Mouse (Mus musculus) cortical plate, adult 2 months (tissue): Measurements from ENCODE around the gene Fgfr1op.

Experiments
- CTCF ChIP-seq: fragments of 200-500 bp; IDR thresholded peaks from 2 replicates; pipeline ENCODE4 v1.5.1; 2011; ENCODE audit warnings: mild to moderate bottlenecking, control low read depth, low read length; ENCODE audit not compliant: insufficient read depth; ENCODE audit errors: extremely low read depth
- POLR2A ChIP-seq: fragments of 200-500 bp; IDR thresholded peaks from 2 replicates; pipeline ENCODE4 v1.6.1; 2011; ENCODE audit warnings: mild to moderate bottlenecking, low read length, control low read depth; ENCODE audit not compliant: insufficient read depth; ENCODE audit errors: extremely low read depth

- no peak for TF ChIP-seq CTCF
- TF ChIP-seq POLR2A: no peak
Observed at GRCm38 (mm10) chr17:8229607-8230006, 64.3 kb downstream of the Fgfr1op start.
